Mouse (Mus musculus): ENCODE results near the gene Zdhhc22. TPM values are rescaled to one million over a fixed set of nuclear protein-coding genes. Genes with fewer than 3 reads are reported as not detected.
A peak's percentile ranks its signal among the peaks of the same experiment; 100 is the strongest.

Gene Zdhhc22
- total and polyA plus RNA-seq, 3 experiments: 0.10 TPM; not detected in 2

GRCm38 (mm10) chr12:86968468-86969219, 21.6 kb downstream of the Zdhhc22 start (continued):
- TF ChIP-seq RAD21 (IDR thresholded peaks at IDR 0.05; ENCODE audit: low read depth, low read length) (no peak), MYB (IDR thresholded peaks at IDR 0.05; ENCODE audit: low read depth, low read length) (no peak; the same call in 1 of the 2 replicates), UBTF (IDR thresholded peaks at IDR 0.05; ENCODE audit: borderline replicate concordance, insufficient read depth, low read depth, low read length) (no peak), EP300 (IDR thresholded peaks at IDR 0.05; ENCODE audit: low read depth in 1 of 2, low read length in 2 of 2) (peak; percentile 59 to 86), ETS1 (IDR thresholded peaks at IDR 0.05; ENCODE audit: low read depth, low read length) (peak; percentile 47; the same call in 1 of the 2 replicates), GATA1 (IDR thresholded peaks at IDR 0.05; ENCODE audit: low read depth, low read length) (peak; percentile 71), CTCF (IDR thresholded peaks at IDR 0.05 in 2 of 3, conservative IDR thresholded peaks at IDR 0.05 in 1 of 3; ENCODE audit: control insufficient read depth in 1 of 3, insufficient read depth in 1 of 3, low read depth in 2 of 3, low read length in 3 of 3, poor library complexity in 1 of 3, severe bottlenecking in 1 of 3) (no peak), TAL1 (IDR thresholded peaks at IDR 0.05; ENCODE audit: low read length) (no peak; the same call in 1 of the 2 replicates), E2F4 (IDR thresholded peaks at IDR 0.05; ENCODE audit: borderline replicate concordance, low read depth, low read length) (0 out of 2 replicates have a peak, but pooled peaks have one; percentile 39), SMC3 (IDR thresholded peaks at IDR 0.05; ENCODE audit: low read depth, low read length) (no peak), HCFC1 (IDR thresholded peaks at IDR 0.05; ENCODE audit: low read depth, low read length) (no peak), MYC (IDR thresholded peaks at IDR 0.05; ENCODE audit: low read depth, low read length) (peak; percentile 98), TCF12 (IDR thresholded peaks at IDR 0.05; ENCODE audit: low read depth, low read length) (peak; percentile 71), POLR2AphosphoS2 (IDR thresholded peaks at IDR 0.05; ENCODE audit: low read length) (peak; percentile 47; the same call in 1 of the 2 replicates), NELFE (IDR thresholded peaks at IDR 0.05; ENCODE audit: low read depth, low read length) (peak; percentile 37; the same call in 1 of the 2 replicates), ZNF384 (IDR thresholded peaks at IDR 0.05; ENCODE audit: low read depth, low read length) (no peak), ZC3H11A (IDR thresholded peaks at IDR 0.05; ENCODE audit: low read depth, low read length) (no peak), CHD2 (IDR thresholded peaks at IDR 0.05; ENCODE audit: low read length) (no peak), MEF2A (IDR thresholded peaks at IDR 0.05; ENCODE audit: extremely low read depth, insufficient replicate concordance, low read depth, low read length, poor library complexity, severe bottlenecking) (no peak), MAX (IDR thresholded peaks at IDR 0.05; ENCODE audit: low read length) (peak; percentile 99), NRF1 (IDR thresholded peaks at IDR 0.05; ENCODE audit: insufficient read depth, low read depth, low read length, poor library complexity, severe bottlenecking) (no peak)

DNA sequence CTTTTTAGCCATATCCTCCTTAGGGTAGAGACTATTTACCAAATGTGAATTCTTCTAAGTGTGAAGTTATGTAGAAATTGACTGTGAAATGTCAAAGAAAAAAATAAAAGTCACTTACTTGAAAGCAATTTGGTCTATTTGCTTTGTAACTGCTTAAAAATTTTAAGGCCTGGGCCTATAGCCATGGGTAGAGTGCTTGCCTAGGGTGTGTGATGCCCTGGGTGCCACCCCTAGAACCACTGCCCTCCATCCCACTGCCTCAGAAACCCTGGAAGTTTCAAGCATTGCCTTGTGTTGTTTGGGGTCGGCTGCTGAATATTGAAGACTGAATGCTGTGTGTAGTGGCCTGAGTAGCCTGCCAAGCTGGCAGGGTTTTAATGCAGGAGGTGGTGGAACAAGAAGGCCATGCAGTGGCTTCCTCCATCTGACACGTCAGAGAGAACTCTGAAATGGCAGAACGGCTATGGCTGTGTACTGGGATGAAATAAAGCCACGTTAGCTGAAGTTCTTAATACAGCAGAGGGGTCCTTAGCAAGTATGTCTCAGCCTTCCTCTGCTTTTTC, 24.9 kb downstream of the Zdhhc22 start:
- Histone ChIP-seq H3K9ac (ENCODE audit: control insufficient read depth, low read depth, low read length, poor library complexity, severe bottlenecking) (no peak overlapping the region), H3K27me3 (ENCODE audit: control insufficient read depth in 1 of 2, insufficient read depth in 2 of 2, low read length in 2 of 2) (no peaks in the 10 kb centered on the region), H3K27ac (ENCODE audit: control insufficient read depth, low read depth, low read length) (no peak overlapping the region), H3K9me3 (replicated peaks; ENCODE audit: insufficient read depth, low read length) (no peaks in the 10 kb centered on the region), H3K4me1 (ENCODE audit: control insufficient read depth in 1 of 2, insufficient read depth in 2 of 2, low read length in 2 of 2) (peaks cover 9 to 21% of the 10 kb centered on the region in 2 experiments), H3K79me2 (ENCODE audit: control insufficient read depth, insufficient read depth, low read length, poor library complexity) (no peaks in the 10 kb centered on the region), H3K4me3 (ENCODE audit: control insufficient read depth in 1 of 2, insufficient read depth in 1 of 2, low read depth in 2 of 2, low read length in 2 of 2) (no peak overlapping the region), H3K36me3 (ENCODE audit: control insufficient read depth in 1 of 2, insufficient read depth in 2 of 2, low read length in 2 of 2) (peaks cover 0 to 12% of the 10 kb centered on the region in 2 experiments; a peak in 3 of 4 replicates)
- TF ChIP-seq MXI1 (IDR thresholded peaks at IDR 0.05; ENCODE audit: low read depth, low read length) (no peak), MAX (IDR thresholded peaks at IDR 0.05; ENCODE audit: low read length) (no peak), ZNF384 (IDR thresholded peaks at IDR 0.05; ENCODE audit: low read depth, low read length) (no peak), CHD1 (IDR thresholded peaks at IDR 0.05; ENCODE audit: low read depth, low read length) (no peak), POLR2AphosphoS5 (IDR thresholded peaks at IDR 0.05; ENCODE audit: borderline replicate concordance, low read depth, low read length) (no peak), ZC3H11A (IDR thresholded peaks at IDR 0.05; ENCODE audit: low read depth, low read length) (no peak), CTCF (IDR thresholded peaks at IDR 0.05 in 2 of 3, conservative IDR thresholded peaks at IDR 0.05 in 1 of 3; ENCODE audit: control insufficient read depth in 1 of 3, insufficient read depth in 1 of 3, low read depth in 2 of 3, low read length in 3 of 3, poor library complexity in 1 of 3, severe bottlenecking in 1 of 3) (no peak), MAFK (IDR thresholded peaks at IDR 0.05; ENCODE audit: borderline replicate concordance, low read depth, low read length) (no peak), ELF1 (IDR thresholded peaks at IDR 0.05; ENCODE audit: low read depth, low read length) (no peak), TAL1 (IDR thresholded peaks at IDR 0.05; ENCODE audit: low read length) (no peak), USF1 (IDR thresholded peaks at IDR 0.05; ENCODE audit: low read depth, low read length) (no peak), USF2 (IDR thresholded peaks at IDR 0.05; ENCODE audit: borderline replicate concordance in 1 of 2, insufficient read depth in 1 of 2, low read depth in 1 of 2, low read length in 2 of 2) (no peak), POLR2A (IDR thresholded peaks at IDR 0.05; ENCODE audit: control insufficient read depth in 1 of 2, insufficient read depth in 1 of 2, low read depth in 1 of 2, low read length in 2 of 2, poor library complexity in 1 of 2) (no peak), HCFC1 (IDR thresholded peaks at IDR 0.05; ENCODE audit: low read depth, low read length) (no peak), SIN3A (IDR thresholded peaks at IDR 0.05; ENCODE audit: low read length) (no peak), RCOR1 (IDR thresholded peaks at IDR 0.05; ENCODE audit: low read depth, low read length) (no peak)
- no peak for DNase-seq (ENCODE audit: low read depth, low spot score)
